Mouse (Mus musculus): ENCODE measurements around the gene Tatdn2. TPM values are rescaled to one million over a fixed set of nuclear protein-coding genes. Genes with fewer than 3 reads are reported as not detected.

Tatdn2 gene
- polyA plus RNA-seq, 2 experiments: 1.9 to 22.0 TPM

DNA sequence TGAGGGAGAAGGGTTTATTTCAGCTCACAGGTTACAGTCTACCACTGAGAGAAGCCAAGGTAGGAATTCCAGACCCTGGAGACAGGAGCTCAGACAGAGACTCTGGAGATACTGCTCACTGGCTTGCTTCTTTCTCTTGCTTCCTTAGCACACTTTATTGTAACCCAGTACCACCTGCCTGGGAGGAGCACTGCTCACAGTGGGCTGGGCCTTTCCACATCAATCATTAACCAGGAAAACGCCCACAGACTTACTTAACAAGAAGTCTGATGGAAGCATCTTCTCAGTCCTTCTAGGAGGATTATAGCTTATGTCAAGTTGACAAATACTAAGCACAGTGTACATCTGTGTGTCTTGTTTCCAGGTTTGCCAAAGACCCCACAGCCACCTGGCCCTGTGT, 17.9 kb downstream of the Tatdn2 start:
- Histone ChIP-seq H3K9ac (ENCODE audit: low read depth, low read length, severe bottlenecking) (no peak overlapping the region), H3K9me3 (ENCODE audit: control insufficient read depth, low read length) (no peaks in the 10 kb centered on the region), H3K4me2 (replicated peaks; ENCODE audit: low read depth, low read length, severe bottlenecking) (no peak overlapping the region), H3K4me1 (ENCODE audit: control insufficient read depth, insufficient read depth, low read length) (no peaks in the 10 kb centered on the region), H3K4me3 (replicated peaks; ENCODE audit: low read length) (no peak overlapping the region), H3K36me3 (ENCODE audit: control insufficient read depth, insufficient read depth, low read length) (peaks cover 85% of the 10 kb centered on the region), H3K27me3 (ENCODE audit: control insufficient read depth, insufficient read depth, low read length) (no peaks in the 10 kb centered on the region), H3K27ac (replicated peaks; ENCODE audit: low read depth, low read length) (no peak overlapping the region)
- TF ChIP-seq POLR2A (IDR thresholded peaks at IDR 0.05; ENCODE audit: borderline replicate concordance, extremely low read depth, insufficient read depth, insufficient read length): no peak
- WGBS: 75% methylated on average over 1 of the region's 1 CpGs
- DNase-seq (ENCODE audit: low spot score) (no peak), ATAC-seq (ENCODE audit: low FRiP score, low read depth) (no peak)

DNA sequence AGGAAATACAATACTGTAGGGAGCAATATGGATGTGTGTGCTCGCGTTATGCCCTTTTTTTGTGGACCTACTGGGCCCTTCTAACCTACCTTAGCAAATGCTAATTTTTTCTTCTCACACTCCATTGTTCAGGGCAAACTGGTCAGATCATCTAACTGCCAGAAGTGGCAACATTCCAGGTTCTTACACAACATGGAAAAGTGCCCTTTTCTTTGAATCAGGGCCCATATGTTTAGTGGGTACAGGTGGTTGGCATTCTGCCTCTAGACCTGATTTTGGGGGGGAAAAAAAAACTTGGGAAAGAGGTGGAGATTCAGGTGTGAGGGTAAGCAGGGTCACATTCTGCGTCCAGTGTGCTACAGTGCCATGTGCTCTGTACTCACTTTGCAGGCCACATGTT, 20.7 kb downstream of the Tatdn2 start:
- no peak for ATAC-seq (ENCODE audit: low FRiP score, low read depth)

DNA sequence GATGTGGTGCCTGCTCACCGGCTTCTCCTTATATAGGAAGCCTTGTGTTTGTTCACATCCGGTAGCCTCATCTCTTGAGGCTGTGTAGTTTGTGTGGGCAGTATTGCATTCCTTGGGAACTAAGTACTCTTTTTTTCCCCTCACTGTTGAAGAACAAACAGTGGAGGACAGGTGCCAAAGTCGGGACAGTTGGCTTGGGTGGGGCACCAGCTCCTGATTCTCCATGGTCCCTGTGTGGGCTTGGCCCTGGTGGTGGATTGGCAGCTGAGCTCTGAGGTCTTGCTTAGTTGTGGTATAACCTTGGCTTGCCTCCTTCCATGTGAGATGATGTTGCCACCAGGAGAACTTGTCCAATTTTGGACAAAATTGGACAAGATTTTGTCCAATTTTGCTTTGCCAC, 23.0 kb downstream of the Tatdn2 start, which contains the start of gene Ghrl:
Gene Ghrl (minus strand): TSS at position 3 of the 400 bp plus-strand sequence.
- no peaks in the 10 kb centered on the region for H3K9me3 ChIP-seq (ENCODE audit: control insufficient read depth, low read length)
- WGBS: 84% methylated on average over 3 of the region's 3 CpGs
- no peak within 1 kb of the TSS for H3K9ac ChIP-seq (ENCODE audit: low read depth, low read length, severe bottlenecking)
- H3K27ac ChIP-seq (replicated peaks; ENCODE audit: low read depth, low read length): no peak within 1 kb of the TSS
- DNase-seq (ENCODE audit: low spot score): no peak
- TF ChIP-seq POLR2A (IDR thresholded peaks at IDR 0.05; ENCODE audit: borderline replicate concordance, extremely low read depth, insufficient read depth, insufficient read length): no peak
- no peaks in the 10 kb centered on the region for H3K27me3 ChIP-seq (ENCODE audit: control insufficient read depth, insufficient read depth, low read length)
- H3K4me3 ChIP-seq (replicated peaks; ENCODE audit: low read length): no peak within 1 kb of the TSS
- no peaks in the 10 kb centered on the region for H3K4me1 ChIP-seq (ENCODE audit: control insufficient read depth, insufficient read depth, low read length)
- no peak within 1 kb of the TSS for H3K4me2 ChIP-seq (replicated peaks; ENCODE audit: low read depth, low read length, severe bottlenecking)
- peaks cover 73% of the 10 kb centered on the region for H3K36me3 ChIP-seq (ENCODE audit: control insufficient read depth, insufficient read depth, low read length)
- ATAC-seq (ENCODE audit: low FRiP score, low read depth): no peak

More for the DNA sequence above, 20.7 kb downstream of the Tatdn2 start:
- WGBS: 84% methylated on average over 3 of the region's 3 CpGs
- DNase-seq (ENCODE audit: low spot score): no peak
- Histone ChIP-seq H3K4me2 (replicated peaks; ENCODE audit: low read depth, low read length, severe bottlenecking) (no peak overlapping the region), H3K4me1 (ENCODE audit: control insufficient read depth, insufficient read depth, low read length) (no peaks in the 10 kb centered on the region), H3K27me3 (ENCODE audit: control insufficient read depth, insufficient read depth, low read length) (no peaks in the 10 kb centered on the region), H3K36me3 (ENCODE audit: control insufficient read depth, insufficient read depth, low read length) (peaks cover 78% of the 10 kb centered on the region), H3K9ac (ENCODE audit: low read depth, low read length, severe bottlenecking) (no peak overlapping the region), H3K27ac (replicated peaks; ENCODE audit: low read depth, low read length) (no peak overlapping the region), H3K4me3 (replicated peaks; ENCODE audit: low read length) (no peak overlapping the region), H3K9me3 (ENCODE audit: control insufficient read depth, low read length) (no peaks in the 10 kb centered on the region)
- no peak for TF ChIP-seq POLR2A (IDR thresholded peaks at IDR 0.05; ENCODE audit: borderline replicate concordance, extremely low read depth, insufficient read depth, insufficient read length)

DNA sequence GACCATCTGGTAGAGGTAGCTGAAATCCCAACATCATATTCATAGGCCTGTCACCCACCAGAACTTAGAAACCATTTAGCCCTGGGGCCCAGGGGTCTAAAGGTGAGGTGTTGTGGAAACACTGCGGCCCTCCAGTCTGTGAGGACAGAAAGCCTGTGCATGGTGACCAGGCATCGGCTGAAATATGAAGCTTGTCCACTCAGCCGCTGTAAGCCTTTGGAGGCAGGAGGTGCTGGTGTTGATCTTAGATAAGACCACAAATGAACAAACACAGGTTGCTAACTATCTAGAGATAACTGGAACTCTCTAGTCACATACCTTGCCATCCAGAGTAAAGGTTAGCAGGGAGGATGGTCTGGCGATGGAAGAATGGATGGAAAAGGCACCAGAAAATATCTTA, 24.2 kb downstream of the Tatdn2 start:
- ATAC-seq (ENCODE audit: low FRiP score, low read depth) (no peak), DNase-seq (ENCODE audit: low spot score) (no peak)
- 91% methylated on average over 4 of the region's 4 CpGs for WGBS
- Histone ChIP-seq H3K27me3 (ENCODE audit: control insufficient read depth, insufficient read depth, low read length) (no peaks in the 10 kb centered on the region), H3K36me3 (ENCODE audit: control insufficient read depth, insufficient read depth, low read length) (peaks cover 73% of the 10 kb centered on the region), H3K9ac (ENCODE audit: low read depth, low read length, severe bottlenecking) (no peak overlapping the region), H3K9me3 (ENCODE audit: control insufficient read depth, low read length) (no peaks in the 10 kb centered on the region), H3K27ac (replicated peaks; ENCODE audit: low read depth, low read length) (no peak overlapping the region), H3K4me1 (ENCODE audit: control insufficient read depth, insufficient read depth, low read length) (no peaks in the 10 kb centered on the region), H3K4me2 (replicated peaks; ENCODE audit: low read depth, low read length, severe bottlenecking) (no peak overlapping the region), H3K4me3 (replicated peaks; ENCODE audit: low read length) (no peak overlapping the region)
- no peak for TF ChIP-seq POLR2A (IDR thresholded peaks at IDR 0.05; ENCODE audit: borderline replicate concordance, extremely low read depth, insufficient read depth, insufficient read length)

DNA sequence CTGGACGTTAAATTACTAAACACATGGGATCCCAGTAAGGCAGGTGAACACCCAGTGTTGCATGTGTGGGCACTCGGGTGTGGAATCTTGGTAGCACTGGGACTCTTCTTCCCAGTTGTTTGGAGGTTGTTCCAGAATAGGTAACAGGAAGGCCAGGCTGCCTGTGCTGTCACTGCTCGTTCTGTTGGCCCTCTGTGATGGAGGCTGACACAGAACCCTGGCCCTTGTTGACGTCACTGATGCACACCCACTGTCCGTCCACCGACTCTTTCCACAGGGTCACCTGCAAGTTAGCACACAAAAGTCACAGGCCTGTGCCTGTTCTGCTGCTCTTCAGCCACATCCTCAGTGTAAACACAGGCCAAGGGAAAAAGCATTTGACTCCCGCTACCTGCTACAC, 31.3 kb downstream of the Tatdn2 start:
- H3K9ac ChIP-seq (ENCODE audit: low read depth, low read length, severe bottlenecking): no peak overlapping the region
- ATAC-seq (ENCODE audit: low FRiP score, low read depth) (no peak), DNase-seq (ENCODE audit: low spot score) (no peak)
- no peak overlapping the region for H3K27ac ChIP-seq (replicated peaks; ENCODE audit: low read depth, low read length)
- H3K4me2 ChIP-seq (replicated peaks; ENCODE audit: low read depth, low read length, severe bottlenecking): no peak overlapping the region
- H3K9me3 ChIP-seq (ENCODE audit: control insufficient read depth, low read length): no peaks in the 10 kb centered on the region
- H3K4me1 ChIP-seq (ENCODE audit: control insufficient read depth, insufficient read depth, low read length): no peaks in the 10 kb centered on the region
- no peak overlapping the region for H3K4me3 ChIP-seq (replicated peaks; ENCODE audit: low read length)
- no peaks in the 10 kb centered on the region for H3K27me3 ChIP-seq (ENCODE audit: control insufficient read depth, insufficient read depth, low read length)
- WGBS: 90% methylated on average over 7 of the region's 7 CpGs
- peaks cover 93% of the 10 kb centered on the region for H3K36me3 ChIP-seq (ENCODE audit: control insufficient read depth, insufficient read depth, low read length)
- no peak for TF ChIP-seq POLR2A (IDR thresholded peaks at IDR 0.05; ENCODE audit: borderline replicate concordance, extremely low read depth, insufficient read depth, insufficient read length)

DNA sequence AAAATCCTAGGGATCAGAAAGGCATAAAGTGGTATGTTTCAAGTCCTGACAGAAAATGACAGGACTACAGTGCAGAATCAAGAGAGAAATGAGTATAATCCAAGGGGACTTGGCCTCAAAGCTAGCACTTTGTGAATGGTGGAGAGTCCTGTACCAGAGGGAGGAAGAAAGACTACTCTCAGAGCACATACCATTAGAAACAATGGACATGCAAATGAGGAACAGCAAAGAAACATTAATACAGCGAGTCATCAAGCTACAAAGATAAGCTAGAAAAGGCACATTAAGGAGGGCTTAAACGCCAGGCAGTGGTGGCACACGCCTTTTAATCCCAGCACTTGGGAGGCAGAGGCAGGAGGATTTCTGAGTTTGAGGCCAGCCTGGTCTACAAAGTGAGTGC, 34.4 kb downstream of the Tatdn2 start:
- Histone ChIP-seq H3K27me3 (ENCODE audit: control insufficient read depth, insufficient read depth, low read length) (no peaks in the 10 kb centered on the region), H3K9me3 (ENCODE audit: control insufficient read depth, low read length) (no peaks in the 10 kb centered on the region), H3K4me1 (ENCODE audit: control insufficient read depth, insufficient read depth, low read length) (no peaks in the 10 kb centered on the region), H3K9ac (ENCODE audit: low read depth, low read length, severe bottlenecking) (no peak overlapping the region), H3K4me3 (replicated peaks; ENCODE audit: low read length) (no peak overlapping the region), H3K36me3 (ENCODE audit: control insufficient read depth, insufficient read depth, low read length) (peaks cover 97% of the 10 kb centered on the region), H3K27ac (replicated peaks; ENCODE audit: low read depth, low read length) (no peak overlapping the region), H3K4me2 (replicated peaks; ENCODE audit: low read depth, low read length, severe bottlenecking) (no peak overlapping the region)
- ATAC-seq (ENCODE audit: low FRiP score, low read depth) (no peak), DNase-seq (ENCODE audit: low spot score) (no peak)
- no peak for TF ChIP-seq POLR2A (IDR thresholded peaks at IDR 0.05; ENCODE audit: borderline replicate concordance, extremely low read depth, insufficient read depth, insufficient read length)
- WGBS: 93% methylated on average over 3 of the region's 3 CpGs
